Mouse (Mus musculus): ENCODE results near the gene Apoa2.
"Not testable (repeated sequence)": the region's sequence is repeated elsewhere in the genome, so short reads cannot be mapped to it uniquely, and the experiment has no call there.

The Apoa2 gene

DNA sequence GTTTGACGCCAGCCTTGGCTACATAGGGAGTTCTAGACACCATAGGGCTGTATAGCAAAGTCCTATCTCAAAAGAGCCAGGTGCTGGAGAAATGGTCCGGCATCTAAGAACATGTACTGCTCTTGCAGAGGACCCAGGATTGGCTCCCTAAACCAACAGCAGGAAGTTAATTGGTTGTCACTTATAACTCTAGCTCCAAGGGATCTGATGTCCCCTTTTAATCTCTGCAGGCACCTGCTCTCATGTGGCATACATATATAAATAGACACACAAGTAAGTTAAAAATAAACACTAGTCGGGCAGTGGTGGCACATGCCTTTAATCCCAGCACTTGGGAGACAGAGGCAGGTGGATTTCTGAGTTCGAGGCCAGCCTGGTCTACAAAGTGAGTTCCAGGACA lies 10.9 kb downstream of the Apoa2 start:
- in situ Hi-C loops (cut with MboI, MseI): no loop called here

DNA sequence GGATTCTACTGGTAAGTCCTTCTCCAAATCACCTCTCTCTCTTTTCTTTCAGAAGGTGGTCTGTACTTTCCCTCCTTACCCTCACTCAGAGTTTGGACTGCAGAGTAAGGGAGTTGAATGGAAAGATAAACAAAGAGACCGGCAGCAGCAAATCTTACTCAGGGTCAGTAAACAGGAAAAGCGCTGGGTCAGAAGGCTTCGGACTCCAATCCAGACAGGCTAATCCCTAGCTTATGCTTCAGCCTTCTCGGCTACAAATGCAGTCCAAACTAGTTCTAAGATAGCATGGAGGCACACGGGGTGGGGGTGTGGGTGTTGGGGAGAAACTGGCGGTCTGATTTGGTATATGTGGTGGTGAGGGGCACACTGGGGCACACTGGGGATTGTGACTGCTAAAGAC lies 12.6 kb downstream of the Apoa2 start:
- in situ Hi-C loops (cut with MboI, MseI): no loop called here

DNA sequence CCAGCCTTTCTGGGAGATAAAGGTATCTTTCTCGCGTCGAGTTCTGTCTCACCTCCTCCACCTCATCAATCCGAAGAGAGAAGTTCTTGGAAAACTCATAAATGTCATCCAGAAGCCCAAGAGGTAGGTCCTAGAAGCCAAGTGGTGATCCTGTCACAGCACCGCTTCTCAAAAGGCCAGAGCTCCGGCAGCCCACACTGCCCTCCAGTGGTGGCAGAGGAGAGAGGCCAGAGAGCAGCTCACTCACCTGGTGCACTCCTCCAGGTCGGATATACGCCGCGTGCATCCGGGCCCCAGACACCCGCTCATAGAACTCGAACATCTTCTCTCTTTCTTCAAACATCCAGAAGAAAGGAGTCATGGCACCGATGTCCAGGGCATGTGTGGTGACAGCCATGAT lies 13.6 kb downstream of the Apoa2 start:
- in situ Hi-C loops (cut with MboI, MseI): no loop called here

DNA sequence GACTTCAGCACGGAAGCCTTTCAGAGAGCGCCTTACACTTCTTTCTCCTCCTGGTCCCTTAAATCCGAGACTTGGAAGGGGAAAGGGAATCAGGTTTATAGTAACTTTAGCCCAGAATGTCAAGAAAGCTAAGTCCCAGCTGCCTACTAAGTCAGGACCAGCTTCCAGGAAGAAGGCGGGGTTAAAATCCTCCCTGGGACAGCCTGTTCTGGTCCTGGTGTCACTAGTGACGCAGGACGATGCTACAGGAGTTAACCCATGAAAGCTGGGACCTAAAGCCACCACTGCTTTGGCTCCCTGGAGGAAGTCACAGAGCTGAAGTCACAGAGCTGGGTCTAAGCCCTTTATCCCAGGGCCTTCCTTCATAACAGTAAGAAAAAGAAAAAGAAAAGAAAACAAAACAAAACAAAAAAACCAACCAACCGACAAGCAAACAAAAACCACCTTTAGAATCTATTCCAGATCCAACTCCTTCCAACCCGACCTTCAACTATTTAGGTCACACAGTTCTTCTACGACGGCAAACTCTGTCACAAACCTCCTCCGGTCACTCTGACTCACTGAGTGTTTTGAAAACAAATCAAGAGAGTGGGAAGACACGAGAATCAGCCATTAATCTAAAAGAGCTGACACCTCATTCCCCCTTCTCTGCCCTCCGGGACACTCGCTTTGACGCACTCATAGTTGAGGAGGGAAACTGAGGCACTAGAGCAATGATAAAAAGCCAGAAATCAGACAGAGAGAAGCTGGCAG lies 15.3 kb downstream of the Apoa2 start:
- in situ Hi-C loops (cut with MboI, MseI): no loop called here

DNA sequence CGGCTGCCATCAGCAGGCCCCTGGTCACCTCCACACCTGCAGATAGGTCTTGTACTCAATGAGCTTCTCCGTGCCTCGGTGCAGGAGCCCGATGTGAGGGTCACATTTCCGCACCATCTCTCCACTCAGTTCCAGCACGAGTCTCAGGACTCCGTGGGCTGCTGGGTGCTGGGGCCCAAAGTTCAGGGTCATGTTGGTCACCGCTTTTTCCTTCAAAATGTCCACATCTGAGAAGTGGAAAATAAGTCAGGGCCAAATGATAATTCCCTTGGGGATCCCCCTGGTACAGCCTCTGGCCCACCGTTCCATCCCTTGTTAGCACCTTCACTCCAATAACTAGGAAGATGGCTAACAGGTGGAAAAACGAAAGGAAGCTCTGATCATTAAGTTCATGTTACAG lies 16.1 kb downstream of the Apoa2 start:
- in situ Hi-C loops (cut with MboI, MseI): no loop called here

DNA sequence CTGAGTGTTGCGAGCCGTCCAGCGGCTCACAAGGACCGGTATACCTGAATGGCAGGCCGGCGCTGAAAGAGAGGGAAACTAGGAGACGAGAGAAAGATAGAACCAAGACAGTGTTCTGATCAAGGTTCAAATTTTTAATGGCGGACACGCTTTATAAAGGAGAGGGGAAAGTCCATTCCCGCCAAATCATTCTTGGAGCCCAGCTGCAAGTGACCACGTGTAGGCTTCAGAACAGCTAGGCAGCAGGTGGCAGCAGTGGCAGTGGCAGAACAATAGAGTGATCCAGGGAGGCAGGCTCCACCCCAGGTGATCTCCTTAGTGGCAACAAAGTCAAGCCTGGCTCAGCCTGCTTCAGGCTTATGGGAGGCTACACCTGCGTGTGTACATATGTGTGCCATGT lies 17.1 kb downstream of the Apoa2 start:
- in situ Hi-C loops (cut with MboI, MseI): not testable (repeated sequence)

DNA sequence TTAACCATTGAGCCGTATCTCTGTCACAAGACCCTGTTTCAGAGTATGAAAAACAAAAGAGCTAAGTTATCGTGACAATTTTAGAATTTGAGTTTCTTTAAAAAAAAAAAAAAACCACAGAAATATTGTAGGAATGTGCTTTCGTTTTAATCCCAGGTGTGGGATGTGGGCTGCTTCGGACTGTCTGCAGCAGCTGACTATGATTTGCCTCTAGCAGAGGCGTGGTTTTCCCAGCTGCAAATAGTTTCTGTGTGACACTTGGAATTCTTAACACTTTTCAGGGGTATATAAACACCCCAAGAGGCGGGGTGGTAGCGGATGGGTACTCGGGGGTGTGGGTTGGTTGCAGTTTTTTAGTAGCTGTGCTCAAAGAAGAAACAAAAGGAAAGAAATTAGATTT lies 20.5 kb downstream of the Apoa2 start:
- in situ Hi-C loops (cut with MboI, MseI): no loop called here

DNA sequence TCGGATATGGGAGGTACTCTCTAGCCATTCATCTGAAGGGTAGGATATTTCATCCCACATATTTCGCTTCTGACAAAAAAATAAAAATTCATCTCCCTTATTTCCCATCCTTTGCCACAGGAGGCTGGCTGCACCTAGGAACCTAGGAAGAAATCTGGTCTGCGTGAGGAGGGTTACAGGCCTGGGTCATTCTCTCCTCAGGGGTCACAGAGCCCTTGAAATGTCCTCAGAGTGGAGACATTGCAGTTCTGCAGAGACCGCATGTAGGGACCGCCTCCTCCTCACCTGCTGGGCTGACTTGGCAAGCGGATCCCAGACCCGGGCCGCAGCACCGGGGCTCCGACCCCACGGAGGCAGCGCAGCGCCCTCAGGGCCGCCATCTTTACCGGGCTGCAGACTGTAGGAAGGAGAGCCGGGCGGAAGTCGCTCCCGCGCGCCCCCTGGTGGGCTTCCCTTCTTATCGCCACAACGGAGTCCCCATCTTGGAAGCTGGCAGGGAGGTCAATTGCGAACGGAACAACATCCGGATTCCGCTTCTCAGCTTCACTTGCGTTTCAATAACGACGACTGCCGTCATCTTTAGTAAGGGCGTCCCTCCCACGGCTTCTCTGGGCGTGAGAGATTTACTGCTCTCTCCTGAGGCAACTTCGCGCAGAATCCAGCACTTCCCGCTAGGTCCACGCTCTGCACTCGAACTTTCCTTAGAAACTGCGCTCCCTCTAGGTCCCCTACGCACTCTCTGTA lies 22.0 kb downstream of the Apoa2 start:
- in situ Hi-C loops (cut with MboI, MseI): no loop called here

DNA sequence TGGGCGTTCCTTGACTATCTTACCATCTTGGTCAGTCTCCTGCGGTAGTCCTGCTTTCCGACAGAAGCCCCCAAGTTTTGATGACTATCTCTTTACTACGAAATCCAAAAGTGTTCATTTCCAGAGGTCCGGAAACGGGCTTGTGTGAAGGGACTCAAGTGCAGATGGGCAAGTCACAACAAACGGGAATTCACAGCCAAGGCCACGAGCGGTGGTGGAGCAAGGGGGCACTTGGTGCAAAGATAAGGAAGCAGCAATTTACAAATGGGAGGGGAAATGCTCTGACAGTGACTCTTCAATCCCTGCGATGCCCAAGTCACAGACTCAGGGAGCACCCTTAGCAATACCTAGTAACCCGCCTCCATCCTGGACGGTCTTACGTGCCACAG lies 22.6 kb downstream of the Apoa2 start:
- in situ Hi-C loops (cut with MboI, MseI): no loop called here

DNA sequence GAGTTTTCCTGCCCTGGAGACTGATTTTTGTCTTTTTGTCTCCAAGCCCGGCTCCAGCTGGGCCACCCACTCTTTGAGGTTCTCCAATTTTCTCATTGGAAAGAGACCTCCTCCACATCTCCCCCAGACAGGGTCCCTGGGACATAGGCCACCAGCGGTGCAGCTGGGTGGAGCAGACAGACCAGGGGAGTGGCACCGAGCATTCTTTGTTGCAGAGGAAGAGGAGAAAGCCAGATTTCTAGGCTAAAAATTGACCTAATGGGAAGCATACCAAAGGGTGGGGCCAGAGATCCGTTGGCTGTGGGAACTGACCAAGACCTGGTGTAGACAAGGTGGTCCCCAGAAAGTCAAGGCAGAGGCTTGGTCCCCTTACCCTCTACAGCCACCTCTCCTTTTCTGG lies 23.1 kb downstream of the Apoa2 start:
- in situ Hi-C loops (cut with MboI, MseI): no loop called here

DNA sequence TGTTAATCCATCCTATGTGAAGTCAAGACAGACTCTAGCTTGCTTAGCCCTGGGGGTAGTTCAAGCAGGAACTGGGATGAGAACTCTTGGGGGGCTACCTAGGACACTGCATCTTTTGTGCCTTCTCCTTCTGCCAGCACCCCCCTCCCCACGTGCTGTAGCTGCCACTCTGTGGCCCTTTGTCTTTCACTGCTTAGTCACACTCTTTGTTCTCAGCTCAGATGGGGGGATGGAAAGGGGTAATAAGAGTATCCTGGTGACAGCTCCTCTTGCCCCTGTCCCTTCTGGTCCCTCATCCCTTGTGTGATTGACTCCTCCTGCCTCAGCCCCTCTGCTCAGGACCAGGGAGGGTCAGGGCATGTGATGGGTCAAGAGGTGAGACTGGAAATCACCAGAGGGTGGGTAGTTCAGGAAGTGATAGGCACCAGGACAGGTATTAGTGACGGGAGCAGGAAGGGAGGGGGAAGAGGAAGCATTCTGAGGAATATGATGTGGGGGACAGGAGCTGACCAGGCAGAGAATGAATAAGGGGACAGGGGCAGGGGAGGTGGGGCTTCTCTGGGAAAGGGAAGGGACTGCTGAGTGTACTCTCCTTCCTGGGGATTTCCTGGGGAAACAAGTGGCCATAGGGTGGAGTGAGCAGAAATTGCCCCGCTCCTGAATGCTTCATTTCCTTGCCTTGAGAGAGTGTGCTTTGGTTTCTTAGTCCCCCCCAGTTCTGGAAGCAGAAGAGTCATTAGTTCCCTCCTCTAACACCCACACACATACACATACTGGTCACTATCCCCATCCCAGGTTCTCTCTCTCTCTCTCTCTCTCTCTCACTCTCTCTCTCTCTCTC lies 23.8 kb downstream of the Apoa2 start:
- in situ Hi-C loops (cut with MboI, MseI): no loop called here

DNA sequence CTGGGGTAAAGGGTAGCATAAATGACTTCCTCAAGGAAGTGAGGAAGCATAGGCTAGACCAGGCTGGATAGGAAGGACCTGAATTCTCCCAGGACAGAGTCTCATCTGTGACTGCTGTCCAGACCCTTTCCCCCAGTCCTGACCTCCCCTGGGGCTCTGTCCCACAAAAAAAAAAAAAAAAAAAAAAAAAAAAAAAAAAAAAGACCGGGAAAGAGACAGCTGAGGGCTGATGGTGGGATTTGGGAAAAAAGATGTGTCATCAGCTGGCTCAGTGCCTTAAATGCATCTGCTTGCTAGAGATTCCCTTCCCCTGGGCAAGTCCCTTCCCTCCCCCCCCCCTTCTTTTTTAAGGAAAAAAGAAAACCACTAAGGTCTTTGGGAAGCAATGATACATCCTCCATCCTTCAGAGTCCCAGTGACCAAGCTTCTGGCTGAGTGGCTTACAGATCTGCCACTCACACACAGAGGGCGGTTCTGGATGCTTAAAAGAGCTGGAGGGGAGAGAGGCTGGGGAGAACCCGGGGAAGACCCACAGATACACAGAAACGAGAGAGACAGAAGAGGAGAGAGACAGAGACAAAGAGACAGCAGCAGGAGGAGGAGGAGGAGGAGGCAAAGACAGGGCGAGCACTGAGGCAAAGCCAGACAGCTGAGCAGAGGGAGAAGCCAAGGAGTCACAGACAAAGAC lies 25.2 kb downstream of the Apoa2 start, which contains the start of gene Adamts4:
Adamts4 (plus strand) TSS at position 509 of the 688 bp plus-strand sequence.
- in situ Hi-C loops (cut with MboI, MseI): loop anchor here (5.0 kb wide), 1 partner anchor 133 kb away; no protein-coding TSS in a partner anchor

DNA sequence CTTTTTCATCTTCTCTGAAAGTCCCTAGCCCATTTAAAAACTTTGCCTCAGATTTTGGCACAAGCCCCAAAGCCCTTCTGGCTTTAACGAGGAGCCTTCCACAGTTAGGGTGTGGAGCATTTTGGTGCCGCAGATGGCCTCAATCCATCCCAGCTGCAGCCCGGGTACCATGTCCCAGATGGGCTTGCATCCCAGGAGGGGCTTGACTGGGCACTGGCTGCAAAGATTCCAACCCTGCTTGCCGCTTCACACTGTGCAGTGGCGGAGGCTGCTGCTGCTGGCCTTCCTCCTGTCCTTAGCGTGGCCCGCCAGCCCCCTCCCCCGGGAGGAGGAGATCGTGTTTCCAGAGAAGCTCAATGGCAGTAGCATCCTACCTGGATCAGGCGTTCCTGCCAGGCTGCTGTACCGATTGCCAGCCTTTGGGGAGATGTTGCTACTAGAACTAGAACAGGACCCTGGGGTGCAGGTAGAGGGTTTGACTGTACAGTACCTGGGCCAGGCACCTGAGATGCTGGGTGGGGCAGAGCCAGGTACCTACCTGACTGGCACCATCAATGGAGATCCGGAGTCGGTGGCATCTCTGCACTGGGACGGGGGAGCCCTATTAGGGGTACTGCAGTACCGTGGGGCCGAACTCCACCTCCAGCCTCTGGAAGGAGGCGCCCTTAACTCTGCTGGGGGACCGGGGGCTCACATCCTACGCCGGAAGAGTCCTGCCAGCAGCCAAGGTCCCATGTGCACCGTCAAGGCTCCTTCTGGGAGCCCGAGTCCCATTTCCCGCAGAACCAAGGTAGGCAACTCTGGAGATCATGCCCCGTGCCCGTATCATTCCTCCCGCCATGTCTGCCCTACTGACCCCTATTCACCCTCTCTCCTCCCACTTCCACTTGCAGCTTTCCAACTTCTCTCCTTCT lies 26.1 kb downstream of the Apoa2 start, which contains the start of gene Ndufs2:
Ndufs2 (minus strand) TSS at position 709 of the 914 bp plus-strand sequence.
- in situ Hi-C loops (cut with MboI, MseI): loop anchor here (5.0 kb wide), 1 partner anchor 134 kb away; no protein-coding TSS in a partner anchor

DNA sequence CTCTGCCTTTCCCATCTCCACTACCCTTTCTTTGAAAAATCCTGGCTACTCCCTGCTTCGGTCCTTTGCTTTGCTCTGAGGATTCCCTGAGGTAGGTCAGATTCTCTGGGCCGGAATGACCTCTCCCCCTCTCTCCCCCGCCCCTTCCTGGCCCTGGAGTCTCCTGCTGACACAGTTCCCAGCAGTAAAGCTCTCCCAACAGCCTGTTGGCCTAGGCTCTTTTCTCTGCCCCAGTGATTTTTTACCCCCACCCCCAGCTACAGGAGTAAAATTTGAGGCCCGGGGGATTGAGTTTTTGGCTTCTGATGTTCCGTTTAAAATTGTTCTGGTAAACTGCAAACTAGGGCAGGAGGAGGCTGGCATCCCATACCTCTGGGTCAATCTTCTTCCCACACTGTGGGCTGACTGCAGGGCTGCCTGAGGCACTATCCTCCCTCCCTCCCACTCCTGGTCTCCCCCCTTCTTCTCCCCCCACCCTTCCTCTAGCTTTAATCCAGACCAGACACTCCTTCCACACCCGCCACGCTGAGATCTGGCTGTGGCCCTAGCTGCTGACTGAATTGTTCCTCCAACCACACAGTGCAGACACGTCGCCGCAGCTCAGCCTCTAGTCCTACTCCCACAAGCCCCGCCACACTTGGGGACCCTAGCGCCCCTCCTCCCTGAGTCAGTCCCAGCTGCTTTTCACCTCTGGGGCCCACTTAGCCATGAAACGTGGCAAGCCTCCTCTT lies 26.9 kb downstream of the Apoa2 start:
- in situ Hi-C loops (cut with MboI, MseI): loop anchor here (5.0 kb wide), 1 partner anchor 134 kb away; no protein-coding TSS in a partner anchor

DNA sequence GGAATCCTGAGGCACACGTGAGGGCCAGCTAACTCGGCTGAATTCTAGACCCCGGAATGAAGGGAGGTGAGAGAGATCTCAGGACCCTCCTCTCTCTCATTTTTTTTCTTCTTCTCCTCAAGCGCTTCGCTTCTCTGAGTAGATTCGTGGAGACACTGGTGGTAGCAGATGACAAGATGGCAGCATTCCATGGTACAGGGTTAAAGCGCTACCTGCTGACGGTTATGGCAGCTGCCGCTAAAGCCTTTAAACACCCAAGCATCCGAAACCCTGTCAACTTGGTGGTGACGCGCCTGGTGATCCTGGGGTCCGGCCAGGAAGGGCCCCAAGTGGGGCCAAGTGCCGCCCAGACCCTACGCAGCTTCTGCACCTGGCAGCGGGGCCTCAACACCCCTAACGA lies 27.6 kb downstream of the Apoa2 start:
- in situ Hi-C loops (cut with MboI, MseI): loop anchor here (5.0 kb wide), 1 partner anchor 135 kb away; no protein-coding TSS in a partner anchor

DNA sequence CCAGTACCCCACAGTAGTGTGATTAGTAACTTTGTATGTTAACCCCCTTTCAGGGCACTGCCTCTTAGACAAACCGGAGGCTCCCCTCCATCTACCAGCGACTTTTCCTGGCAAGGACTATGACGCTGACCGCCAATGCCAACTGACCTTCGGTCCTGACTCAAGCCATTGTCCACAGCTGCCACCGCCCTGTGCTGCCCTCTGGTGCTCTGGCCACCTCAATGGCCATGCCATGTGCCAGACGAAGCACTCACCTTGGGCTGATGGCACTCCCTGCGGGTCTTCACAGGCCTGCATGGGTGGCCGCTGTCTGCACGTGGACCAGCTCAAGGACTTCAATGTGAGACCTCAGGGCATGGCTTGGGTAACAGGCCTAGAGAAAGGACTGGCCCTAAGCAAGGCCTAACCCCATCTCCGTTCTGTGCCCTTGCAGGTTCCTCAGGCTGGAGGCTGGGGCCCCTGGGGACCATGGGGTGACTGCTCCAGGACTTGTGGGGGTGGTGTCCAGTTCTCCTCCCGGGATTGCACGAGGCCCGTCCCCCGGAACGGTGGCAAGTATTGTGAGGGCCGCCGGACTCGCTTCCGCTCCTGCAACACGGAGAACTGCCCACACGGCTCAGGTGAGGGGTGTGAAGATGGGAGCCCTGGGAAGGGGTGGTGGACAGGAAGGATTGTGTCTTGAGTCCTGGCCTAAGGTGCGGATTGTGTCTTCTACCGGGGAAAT lies 31.4 kb downstream of the Apoa2 start:
- in situ Hi-C loops (cut with MboI, MseI): no loop called here

DNA sequence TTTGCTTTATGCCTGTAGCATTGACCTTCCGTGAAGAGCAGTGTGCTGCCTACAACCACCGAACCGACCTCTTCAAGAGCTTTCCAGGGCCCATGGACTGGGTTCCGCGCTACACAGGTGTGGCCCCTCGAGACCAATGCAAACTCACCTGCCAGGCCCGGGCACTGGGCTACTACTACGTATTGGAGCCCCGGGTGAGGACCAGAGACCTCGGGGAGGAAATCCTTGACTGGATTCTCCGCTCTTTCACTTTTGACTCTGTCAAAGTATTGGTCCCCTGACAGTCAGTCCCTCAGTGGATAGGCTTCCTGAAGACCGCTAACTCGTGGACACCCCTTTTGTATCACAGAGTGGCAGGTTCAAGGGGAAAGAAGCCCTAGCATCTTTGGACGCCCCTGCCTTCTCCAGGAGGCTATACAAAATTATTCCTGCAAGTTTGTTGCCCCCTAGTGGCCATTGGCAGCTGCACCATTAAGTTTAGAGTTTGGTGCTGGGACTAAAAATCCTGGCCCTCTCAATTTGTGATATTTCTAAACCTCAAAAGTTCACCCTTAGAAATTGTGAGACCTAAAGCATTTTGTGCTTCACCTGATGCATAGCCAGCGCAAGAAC lies 32.2 kb downstream of the Apoa2 start:
- in situ Hi-C loops (cut with MboI, MseI): no loop called here

DNA sequence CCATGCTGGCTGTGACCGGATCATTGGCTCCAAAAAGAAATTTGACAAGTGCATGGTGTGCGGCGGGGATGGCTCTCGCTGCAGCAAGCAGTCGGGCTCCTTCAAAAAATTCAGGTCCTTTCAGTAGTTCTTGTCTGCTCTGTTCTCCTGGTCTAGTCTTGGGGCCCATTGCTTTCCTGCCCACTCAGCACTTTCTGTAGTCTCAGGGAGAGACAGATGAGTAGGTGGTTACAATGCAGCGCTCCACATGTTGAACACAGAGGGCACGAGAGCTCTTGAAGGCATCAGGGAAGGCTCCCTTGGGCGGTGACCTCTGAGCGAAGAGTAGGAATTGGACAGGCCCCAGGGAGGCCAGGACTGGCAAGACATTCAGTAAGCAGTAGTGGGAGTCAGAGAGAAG lies 32.9 kb downstream of the Apoa2 start:
- in situ Hi-C loops (cut with MboI, MseI): no loop called here
